Mouse (Mus musculus): ENCODE data around the gene Ptpn21. TPM values are rescaled to one million over a fixed set of nuclear protein-coding genes. Genes with fewer than 3 reads are reported as not detected.
A peak's percentile ranks its signal among the peaks of the same experiment; 100 is the strongest.

Ptpn21 gene
- polyA plus RNA-seq, 1 experiment: 10.9 TPM

GRCm38 (mm10) chr12:98628260-98628970, 108.8 kb downstream of the Ptpn21 start:
- Histone ChIP-seq H3K27ac (ENCODE audit: control insufficient read depth, insufficient read depth, low read depth, low read length) (peak overlapping the region; percentile 93), H3K4me1 (ENCODE audit: control insufficient read depth, insufficient read depth, low read length) (no peaks in the 10 kb centered on the region), H3K36me3 (ENCODE audit: control insufficient read depth, insufficient read depth, low read length) (no peaks in the 10 kb centered on the region; the same call in 1 of the 2 replicates), H3K27me3 (ENCODE audit: control insufficient read depth, insufficient read depth, low read length) (no peaks in the 10 kb centered on the region), H3K4me3 (ENCODE audit: control insufficient read depth, low read depth, low read length) (peak overlapping the region; percentile 99)
- TF ChIP-seq POLR2A (IDR thresholded peaks at IDR 0.05; ENCODE audit: control insufficient read depth, low read depth, low read length): no peak
- TF ChIP-seq CTCF (IDR thresholded peaks at IDR 0.05; ENCODE audit: control insufficient read depth, insufficient read depth, insufficient replicate concordance, low read depth, low read length): no peak

- Histone ChIP-seq H3K36me3 (ENCODE audit: control insufficient read depth, insufficient read depth, low read length) (no peaks in the 10 kb centered on the region; the same call in 1 of the 2 replicates), H3K4me3 (ENCODE audit: control insufficient read depth, low read depth, low read length) (peak within 1 kb of the TSS; percentile 99), H3K4me1 (ENCODE audit: control insufficient read depth, insufficient read depth, low read length) (no peaks in the 10 kb centered on the region), H3K27ac (ENCODE audit: control insufficient read depth, insufficient read depth, low read depth, low read length) (peak within 1 kb of the TSS; percentile 93), H3K27me3 (ENCODE audit: control insufficient read depth, insufficient read depth, low read length) (no peaks in the 10 kb centered on the region)
- TF ChIP-seq POLR2A (IDR thresholded peaks at IDR 0.05; ENCODE audit: control insufficient read depth, low read depth, low read length) (peak; percentile 91), CTCF (IDR thresholded peaks at IDR 0.05; ENCODE audit: control insufficient read depth, insufficient read depth, insufficient replicate concordance, low read depth, low read length) (no peak)
Observed at GRCm38 (mm10) chr12:98627392-98628259, 109.6 kb downstream of the Ptpn21 start, which contains the start of gene Spata7. Spata7 (plus strand) TSS chr12:98628157.

Other genes starting within 250 kb of the Ptpn21 start
- gene Kcnk10, start 159.1 kb downstream of the Ptpn21 start, polyA plus RNA-seq (2012; rRNA removed): 0.14 and 1.5 TPM in 2 replicates
- gene Spata7, start 109.2 kb downstream of the Ptpn21 start, polyA plus RNA-seq (2012; rRNA removed): 214 and 215 TPM in 2 replicates
- 301 and 309 TPM in 2 replicates for gene Zc3h14, start 9.6 kb upstream of the Ptpn21 start, polyA plus RNA-seq (2012; rRNA removed)
- 6.5 and 6.6 TPM in 2 replicates for gene Eml5, start 164.1 kb upstream of the Ptpn21 start, polyA plus RNA-seq (2012; rRNA removed)
- gene Ttc8, start 183.2 kb upstream of the Ptpn21 start, polyA plus RNA-seq (2012; rRNA removed): 17.6 and 20.6 TPM in 2 replicates